Mouse (Mus musculus): ENCODE measurements around the gene Scrn3. TPM values are rescaled to one million over a fixed set of nuclear protein-coding genes. Genes with fewer than 3 reads are reported as not detected.

The Scrn3 gene
- polyA plus RNA-seq, 1 experiment from 2014 or later: 14.5 TPM

- Histone ChIP-seq H3K4me2 (ENCODE audit: low read depth) (no peak overlapping the region), H3K4me1 (ENCODE audit: control insufficient read depth, insufficient read depth, low read length) (no peaks in the 10 kb centered on the region), H3K9ac (ENCODE audit: low read length) (no peak overlapping the region), H3K36me3 (ENCODE audit: control insufficient read depth, insufficient read depth, low read length) (no peaks in the 10 kb centered on the region), H3K4me3 (ENCODE audit: low read depth, low read length) (no peak overlapping the region), H3K27ac (ENCODE audit: low read depth, low read length) (no peak overlapping the region), H3K27me3 (ENCODE audit: control insufficient read depth, insufficient read depth, low read length) (no peaks in the 10 kb centered on the region), H3K9me3 (ENCODE audit: control insufficient read depth, low read length) (no peaks in the 10 kb centered on the region)
- DNase-seq (ENCODE audit: low spot score): no peak
- ATAC-seq (ENCODE audit: insufficient read depth, low FRiP score, low TSS enrichment): no peak
- WGBS: 80% methylated on average over 9 of the region's 9 CpGs
Measured at GRCm38 (mm10) chr2:73347766-73348165, 35.4 kb downstream of the Scrn3 start.

DNA sequence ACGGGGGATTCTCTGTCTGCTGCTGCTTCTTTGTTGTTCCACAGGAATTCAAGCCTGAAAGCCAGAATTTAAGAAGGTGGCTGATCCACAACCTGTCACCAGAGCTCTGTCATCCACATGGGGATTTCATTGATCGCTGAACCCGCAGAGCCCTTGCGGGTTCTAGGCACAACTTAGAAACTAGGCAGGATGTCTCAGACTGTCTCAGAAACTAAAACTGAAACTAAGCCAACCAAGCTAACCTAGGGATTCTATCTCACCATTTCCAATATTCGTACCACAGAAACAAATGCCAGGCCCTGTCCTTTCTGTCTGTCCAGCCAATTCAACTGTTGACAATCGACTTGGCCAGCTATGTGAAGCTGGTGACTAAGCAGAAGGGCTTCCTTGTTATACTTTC is 35.8 kb downstream of the Scrn3 start:
- H3K4me1 ChIP-seq (ENCODE audit: control insufficient read depth, insufficient read depth, low read length): no peaks in the 10 kb centered on the region
- no peaks in the 10 kb centered on the region for H3K27me3 ChIP-seq (ENCODE audit: control insufficient read depth, insufficient read depth, low read length)
- H3K4me2 ChIP-seq (ENCODE audit: low read depth): no peak overlapping the region
- ATAC-seq (ENCODE audit: insufficient read depth, low FRiP score, low TSS enrichment) (no peak), DNase-seq (ENCODE audit: low spot score) (no peak)
- H3K9ac ChIP-seq (ENCODE audit: low read length): no peak overlapping the region
- H3K9me3 ChIP-seq (ENCODE audit: control insufficient read depth, low read length): no peaks in the 10 kb centered on the region
- 87% methylated on average over 6 of the region's 6 CpGs for WGBS
- no peak overlapping the region for H3K27ac ChIP-seq (ENCODE audit: low read depth, low read length)
- no peaks in the 10 kb centered on the region for H3K36me3 ChIP-seq (ENCODE audit: control insufficient read depth, insufficient read depth, low read length)
- H3K4me3 ChIP-seq (ENCODE audit: low read depth, low read length): no peak overlapping the region

DNA sequence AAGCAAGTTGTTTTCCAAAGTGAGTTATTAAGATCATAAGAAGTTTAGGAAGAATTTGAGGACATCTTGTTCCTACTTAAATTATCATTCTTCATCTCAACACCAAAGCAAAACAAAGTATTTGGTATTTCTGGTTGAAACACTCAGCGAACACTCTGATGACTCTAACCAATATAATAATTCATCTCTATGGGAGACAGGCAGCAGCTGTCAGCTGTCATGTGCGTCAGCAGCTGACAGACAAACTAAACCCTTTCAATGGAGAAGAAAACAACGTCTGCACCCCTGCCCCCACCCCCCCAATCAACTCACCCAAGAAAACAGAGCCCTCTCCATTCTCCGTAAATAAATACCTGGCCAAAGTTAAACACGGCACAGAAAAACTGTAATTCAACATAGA is 39.1 kb downstream of the Scrn3 start:
- 69% methylated on average over 5 of the region's 5 CpGs for WGBS
- DNase-seq (ENCODE audit: low spot score) (no peak), ATAC-seq (ENCODE audit: insufficient read depth, low FRiP score, low TSS enrichment) (no peak)
- H3K27me3 ChIP-seq (ENCODE audit: control insufficient read depth, insufficient read depth, low read length): no peaks in the 10 kb centered on the region
- H3K36me3 ChIP-seq (ENCODE audit: control insufficient read depth, insufficient read depth, low read length): no peaks in the 10 kb centered on the region
- H3K4me1 ChIP-seq (ENCODE audit: control insufficient read depth, insufficient read depth, low read length): no peaks in the 10 kb centered on the region
- H3K4me3 ChIP-seq (ENCODE audit: low read depth, low read length): no peak overlapping the region
- no peak overlapping the region for H3K9ac ChIP-seq (ENCODE audit: low read length)
- no peak overlapping the region for H3K4me2 ChIP-seq (ENCODE audit: low read depth)
- H3K27ac ChIP-seq (ENCODE audit: low read depth, low read length): no peak overlapping the region
- no peaks in the 10 kb centered on the region for H3K9me3 ChIP-seq (ENCODE audit: control insufficient read depth, low read length)

- DNase-seq (ENCODE audit: low spot score): no peak
- no peak overlapping the region for H3K27ac ChIP-seq (ENCODE audit: low read depth, low read length)
- WGBS: 76% methylated on average over 7 of the region's 7 CpGs
- no peak for ATAC-seq (ENCODE audit: insufficient read depth, low FRiP score, low TSS enrichment)
- H3K9ac ChIP-seq (ENCODE audit: low read length): no peak overlapping the region
- no peaks in the 10 kb centered on the region for H3K4me1 ChIP-seq (ENCODE audit: control insufficient read depth, insufficient read depth, low read length)
- H3K27me3 ChIP-seq (ENCODE audit: control insufficient read depth, insufficient read depth, low read length): no peaks in the 10 kb centered on the region
- no peak overlapping the region for H3K4me2 ChIP-seq (ENCODE audit: low read depth)
- H3K9me3 ChIP-seq (ENCODE audit: control insufficient read depth, low read length): no peaks in the 10 kb centered on the region
- H3K36me3 ChIP-seq (ENCODE audit: control insufficient read depth, insufficient read depth, low read length): no peaks in the 10 kb centered on the region
- H3K4me3 ChIP-seq (ENCODE audit: low read depth, low read length): no peak overlapping the region
Measured at GRCm38 (mm10) chr2:73351927-73352374, 39.5 kb downstream of the Scrn3 start.

GRCm38 (mm10) chr2:73357004-73357403 is 44.6 kb downstream of the Scrn3 start:
- H3K9me3 ChIP-seq (ENCODE audit: control insufficient read depth, low read length): no peaks in the 10 kb centered on the region
- no peak for ATAC-seq (ENCODE audit: insufficient read depth, low FRiP score, low TSS enrichment)
- no peaks in the 10 kb centered on the region for H3K27me3 ChIP-seq (ENCODE audit: control insufficient read depth, insufficient read depth, low read length)
- WGBS: 68% methylated on average over 18 of the region's 18 CpGs
- no peak overlapping the region for H3K27ac ChIP-seq (ENCODE audit: low read depth, low read length)
- H3K36me3 ChIP-seq (ENCODE audit: control insufficient read depth, insufficient read depth, low read length): no peaks in the 10 kb centered on the region
- no peak overlapping the region for H3K9ac ChIP-seq (ENCODE audit: low read length)
- no peak overlapping the region for H3K4me2 ChIP-seq (ENCODE audit: low read depth)
- no peaks in the 10 kb centered on the region for H3K4me1 ChIP-seq (ENCODE audit: control insufficient read depth, insufficient read depth, low read length)
- no peak for DNase-seq (ENCODE audit: low spot score)
- no peak overlapping the region for H3K4me3 ChIP-seq (ENCODE audit: low read depth, low read length)

- Histone ChIP-seq H3K27me3 (ENCODE audit: control insufficient read depth, insufficient read depth, low read length) (no peaks in the 10 kb centered on the region), H3K36me3 (ENCODE audit: control insufficient read depth, insufficient read depth, low read length) (no peaks in the 10 kb centered on the region), H3K9me3 (ENCODE audit: control insufficient read depth, low read length) (no peaks in the 10 kb centered on the region), H3K4me2 (ENCODE audit: low read depth) (no peak overlapping the region), H3K27ac (ENCODE audit: low read depth, low read length) (no peak overlapping the region), H3K9ac (ENCODE audit: low read length) (no peak overlapping the region), H3K4me3 (ENCODE audit: low read depth, low read length) (no peak overlapping the region), H3K4me1 (ENCODE audit: control insufficient read depth, insufficient read depth, low read length) (no peaks in the 10 kb centered on the region)
- DNase-seq (ENCODE audit: low spot score) (no peak), ATAC-seq (ENCODE audit: insufficient read depth, low FRiP score, low TSS enrichment) (no peak)
- WGBS: 95% methylated on average over 5 of the region's 5 CpGs
Measured at GRCm38 (mm10) chr2:73359941-73360340, 47.5 kb downstream of the Scrn3 start.

GRCm38 (mm10) chr2:73360536-73360935 is 48.1 kb downstream of the Scrn3 start:
- no peaks in the 10 kb centered on the region for H3K4me1 ChIP-seq (ENCODE audit: control insufficient read depth, insufficient read depth, low read length)
- no peaks in the 10 kb centered on the region for H3K9me3 ChIP-seq (ENCODE audit: control insufficient read depth, low read length)
- H3K4me2 ChIP-seq (ENCODE audit: low read depth): no peak overlapping the region
- no peaks in the 10 kb centered on the region for H3K36me3 ChIP-seq (ENCODE audit: control insufficient read depth, insufficient read depth, low read length)
- 87% methylated on average over 2 of the region's 2 CpGs for WGBS
- H3K27me3 ChIP-seq (ENCODE audit: control insufficient read depth, insufficient read depth, low read length): no peaks in the 10 kb centered on the region
- H3K4me3 ChIP-seq (ENCODE audit: low read depth, low read length): no peak overlapping the region
- H3K27ac ChIP-seq (ENCODE audit: low read depth, low read length): no peak overlapping the region
- DNase-seq (ENCODE audit: low spot score) (no peak), ATAC-seq (ENCODE audit: insufficient read depth, low FRiP score, low TSS enrichment) (no peak)
- H3K9ac ChIP-seq (ENCODE audit: low read length): no peak overlapping the region

DNA sequence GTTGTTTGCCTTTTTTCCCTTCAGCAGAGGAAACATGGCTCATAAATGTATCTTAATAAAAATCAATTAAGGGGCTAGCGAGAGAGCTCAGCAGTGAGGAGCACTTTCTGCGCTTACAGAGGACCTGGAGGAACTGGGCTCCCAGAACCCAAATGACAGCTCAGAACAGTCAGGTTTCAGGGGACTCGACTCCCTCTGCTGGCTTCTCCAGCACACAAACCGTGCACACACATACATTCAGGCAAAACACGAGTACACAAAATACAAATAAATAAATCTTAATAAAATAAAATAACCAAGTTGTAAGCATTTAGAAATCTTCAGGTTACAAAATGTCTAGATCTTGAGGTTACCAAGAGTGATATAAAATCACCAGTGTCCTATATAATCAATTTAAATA is 51.0 kb downstream of the Scrn3 start:
- H3K9ac ChIP-seq (ENCODE audit: low read length): no peak overlapping the region
- no peaks in the 10 kb centered on the region for H3K36me3 ChIP-seq (ENCODE audit: control insufficient read depth, insufficient read depth, low read length)
- H3K9me3 ChIP-seq (ENCODE audit: control insufficient read depth, low read length): no peaks in the 10 kb centered on the region
- no peaks in the 10 kb centered on the region for H3K4me1 ChIP-seq (ENCODE audit: control insufficient read depth, insufficient read depth, low read length)
- ATAC-seq (ENCODE audit: insufficient read depth, low FRiP score, low TSS enrichment): no peak
- H3K27ac ChIP-seq (ENCODE audit: low read depth, low read length): no peak overlapping the region
- H3K4me3 ChIP-seq (ENCODE audit: low read depth, low read length): no peak overlapping the region
- WGBS: 80% methylated on average over 5 of the region's 5 CpGs
- DNase-seq (ENCODE audit: low spot score): no peak
- H3K27me3 ChIP-seq (ENCODE audit: control insufficient read depth, insufficient read depth, low read length): no peaks in the 10 kb centered on the region
- no peak overlapping the region for H3K4me2 ChIP-seq (ENCODE audit: low read depth)

DNA sequence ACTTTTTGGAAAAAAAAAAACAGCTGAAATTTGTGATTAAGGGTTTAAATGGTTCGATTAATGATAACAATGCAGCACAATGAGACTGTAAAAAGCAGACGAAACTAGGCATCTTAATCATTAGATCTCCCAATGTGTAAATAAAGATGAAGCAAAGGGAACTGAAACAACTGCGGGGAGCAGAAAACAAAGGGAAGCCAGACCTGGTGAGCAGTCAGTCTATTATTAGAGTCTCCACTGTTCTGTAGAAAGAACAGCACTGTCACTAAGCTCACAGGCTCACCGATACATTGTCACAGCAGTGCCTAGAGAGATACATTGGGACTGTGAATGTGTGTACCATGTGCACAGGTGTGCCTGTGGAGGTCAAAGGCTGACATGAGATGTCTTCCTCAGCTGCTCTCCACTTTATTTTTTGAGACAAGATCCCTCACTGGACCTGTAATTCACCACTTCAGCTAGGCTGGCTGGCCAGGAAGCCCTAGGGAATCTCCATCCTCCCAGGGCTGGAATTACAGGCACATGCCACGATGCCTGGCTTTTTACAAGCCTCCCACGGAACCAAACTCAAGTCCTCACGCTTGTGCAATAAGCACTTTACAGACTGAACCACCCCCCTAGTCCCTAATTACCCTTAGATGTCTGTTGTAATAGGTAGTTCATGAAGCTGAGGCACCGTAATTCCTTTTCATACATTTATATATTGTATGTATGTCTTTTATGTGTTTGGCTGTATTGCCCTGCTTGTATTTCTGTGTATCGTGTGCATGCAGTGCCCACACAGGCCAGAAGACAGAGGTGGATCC is 59.3 kb downstream of the Scrn3 start:
- no peak overlapping the region for H3K27ac ChIP-seq (ENCODE audit: low read depth, low read length)

More for the DNA sequence above, 59.3 kb downstream of the Scrn3 start:
- no peak for ATAC-seq (ENCODE audit: insufficient read depth, low FRiP score, low TSS enrichment)
- WGBS: 68% methylated on average over 9 of the region's 9 CpGs
- no peaks in the 10 kb centered on the region for H3K9me3 ChIP-seq (ENCODE audit: control insufficient read depth, low read length)
- no peaks in the 10 kb centered on the region for H3K27me3 ChIP-seq (ENCODE audit: control insufficient read depth, insufficient read depth, low read length)
- H3K4me3 ChIP-seq (ENCODE audit: low read depth, low read length): no peak overlapping the region
- no peak overlapping the region for H3K4me2 ChIP-seq (ENCODE audit: low read depth)
- no peak for DNase-seq (ENCODE audit: low spot score)
- H3K36me3 ChIP-seq (ENCODE audit: control insufficient read depth, insufficient read depth, low read length): no peaks in the 10 kb centered on the region
- no peaks in the 10 kb centered on the region for H3K4me1 ChIP-seq (ENCODE audit: control insufficient read depth, insufficient read depth, low read length)
- H3K9ac ChIP-seq (ENCODE audit: low read length): no peak overlapping the region
